Mouse (Mus musculus) gastrocnemius, adult 2 months (tissue): ENCODE results near the gene Shf. TPM values are rescaled to one million over a fixed set of nuclear protein-coding genes. Genes with fewer than 3 reads are reported as not detected.

Experiments
- DNase-seq: peaks from one replicate; pipeline ENCODE4 v3.0.0; 2022
- H3K27ac ChIP-seq: fragments of 200-600 bp; 2 replicates; pipeline ENCODE4 v1.8.1; 2022; ENCODE audit warnings: mild to moderate bottlenecking
- H3K4me3 ChIP-seq: fragments of 200-600 bp; 2 replicates; pipeline ENCODE4 v1.8.1; 2022; ENCODE audit warnings: mild to moderate bottlenecking, moderate library complexity
- CTCF ChIP-seq: fragments of 200-600 bp; IDR thresholded peaks from 2 replicates; pipeline ENCODE4 v1.8.1; 2022; ENCODE audit warnings: antibody characterized with exemption, mild to moderate bottlenecking, moderate library complexity
- intact Hi-C: fragments of 180-260 bp; cut with DNase I; formaldehyde crosslinking; loops from one replicate; pipeline ENCODE4 v1.15.1; 2025
- total RNA-seq, 2 experiments: library from RNA; stranded (reverse); gene quantifications; 2 replicates each; pipeline ENCODE4 v1.2.3; 2021

Gene Shf
- total RNA-seq, 2 experiments from 2014 or later: 2.1 to 2.9 TPM

DNA sequence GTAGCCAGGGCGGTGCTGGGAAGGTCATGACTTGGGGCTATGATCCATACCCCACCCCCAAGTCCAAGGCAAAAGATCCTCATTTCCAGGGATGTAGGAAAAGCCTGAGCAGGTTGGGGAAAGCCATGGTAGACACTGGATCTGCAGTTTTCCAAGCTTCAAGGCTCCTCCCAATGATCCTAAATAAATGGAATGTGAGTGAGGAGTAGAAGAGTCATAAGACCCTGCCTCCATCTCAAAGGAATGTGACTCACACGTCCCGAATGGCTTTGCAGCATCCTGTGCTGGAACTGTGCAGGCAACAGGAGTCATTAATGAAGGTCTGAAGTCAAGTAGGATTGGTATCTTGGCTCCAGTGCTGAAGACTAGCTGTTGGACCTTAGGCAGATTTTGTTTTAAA, 41.0 kb downstream of the Shf start:
- TF ChIP-seq CTCF: no peak
- DNase-seq: no peak
- no peak overlapping the region for H3K4me3 ChIP-seq
- intact Hi-C loops: no loop called here
- no peak overlapping the region for H3K27ac ChIP-seq

DNA sequence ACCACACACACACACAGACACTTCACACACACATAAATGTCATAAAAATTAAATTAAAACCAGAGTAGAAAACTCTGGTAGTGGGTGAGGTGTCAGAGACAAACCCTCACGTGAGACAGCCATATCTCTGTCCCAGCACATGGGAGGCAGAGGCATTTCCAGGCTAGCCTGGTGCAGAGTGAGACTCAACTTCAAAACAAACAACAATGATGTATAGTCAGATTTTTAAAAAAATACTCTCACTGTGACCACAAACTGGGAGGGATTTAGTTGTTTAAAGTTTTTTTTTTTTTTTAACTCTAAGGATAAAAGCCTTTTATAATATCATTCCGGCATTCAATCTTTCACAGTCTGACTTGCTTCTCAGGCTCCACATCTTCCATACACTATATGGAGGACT, 43.6 kb downstream of the Shf start:
- no peak for DNase-seq
- intact Hi-C loops: no loop called here
- Histone ChIP-seq H3K27ac (no peak overlapping the region), H3K4me3 (no peak overlapping the region)
- TF ChIP-seq CTCF: no peak

DNA sequence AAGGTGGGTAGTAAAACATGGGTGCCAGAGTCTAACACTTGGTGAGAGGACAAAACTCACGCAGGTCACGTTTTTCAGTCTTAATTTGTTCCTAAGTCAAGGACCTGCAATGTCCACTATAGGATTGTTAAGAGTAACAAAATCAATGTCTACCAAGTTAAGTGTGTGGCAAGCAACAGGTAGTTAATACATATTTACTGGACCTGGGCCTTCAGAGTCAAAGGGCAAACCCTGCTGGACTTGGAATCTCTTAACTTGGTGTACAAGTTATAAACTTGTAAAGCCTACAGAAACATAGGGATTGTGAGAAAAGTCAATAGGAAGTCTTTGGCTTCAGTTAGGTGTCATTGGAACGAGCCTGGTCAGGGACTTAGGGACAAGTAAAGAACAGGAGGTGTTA, 44.4 kb downstream of the Shf start:
- Histone ChIP-seq H3K27ac (no peak overlapping the region), H3K4me3 (no peak overlapping the region)
- DNase-seq: no peak
- intact Hi-C loops: no loop called here
- TF ChIP-seq CTCF: no peak

DNA sequence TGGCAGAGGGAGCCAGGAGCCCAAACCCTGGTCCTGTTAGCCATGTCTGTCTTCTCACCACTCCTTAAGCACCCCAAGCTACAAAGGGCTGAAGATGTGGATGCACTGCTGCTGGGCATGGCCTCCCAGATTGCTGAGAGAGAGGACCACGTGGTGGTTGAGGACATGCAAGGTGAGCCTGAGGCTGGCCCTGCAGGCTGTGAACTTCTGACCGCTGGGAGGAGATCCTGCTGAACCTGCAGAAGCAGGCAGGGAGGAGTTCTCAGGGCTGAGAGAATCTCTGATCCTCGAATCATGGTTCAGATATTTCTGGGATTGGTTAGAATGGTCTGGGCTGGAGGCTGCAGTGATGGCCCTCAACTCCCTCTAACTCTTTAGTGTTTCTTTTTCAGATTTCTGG, 45.0 kb downstream of the Shf start:
- intact Hi-C loops: no loop called here
- TF ChIP-seq CTCF: no peak
- Histone ChIP-seq H3K4me3 (no peak overlapping the region), H3K27ac (no peak overlapping the region)
- no peak for DNase-seq

DNA sequence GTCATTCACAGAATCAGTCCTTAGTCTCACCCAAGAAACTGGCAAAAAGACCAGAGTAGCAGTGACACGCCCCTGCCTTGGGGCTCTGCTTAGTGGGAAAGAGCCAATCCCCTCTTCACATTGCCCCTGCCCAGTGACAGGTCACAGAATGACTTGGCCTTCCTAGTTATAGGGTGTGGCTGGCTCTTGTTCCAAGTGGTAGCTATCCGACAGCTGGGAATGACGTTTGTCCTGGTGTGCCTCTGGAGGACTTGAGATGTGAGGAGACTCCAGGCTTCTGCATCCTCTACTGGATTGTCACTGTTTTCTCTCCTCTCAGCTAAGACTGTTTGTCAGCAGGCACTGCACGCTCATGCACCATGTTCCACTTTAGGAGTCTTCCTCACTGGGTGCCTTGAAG, 51.6 kb downstream of the Shf start:
- Histone ChIP-seq H3K27ac (no peak overlapping the region), H3K4me3 (no peak overlapping the region)
- no peak for TF ChIP-seq CTCF
- peak; percentile 36 for DNase-seq
- intact Hi-C loops: no loop called here

DNA sequence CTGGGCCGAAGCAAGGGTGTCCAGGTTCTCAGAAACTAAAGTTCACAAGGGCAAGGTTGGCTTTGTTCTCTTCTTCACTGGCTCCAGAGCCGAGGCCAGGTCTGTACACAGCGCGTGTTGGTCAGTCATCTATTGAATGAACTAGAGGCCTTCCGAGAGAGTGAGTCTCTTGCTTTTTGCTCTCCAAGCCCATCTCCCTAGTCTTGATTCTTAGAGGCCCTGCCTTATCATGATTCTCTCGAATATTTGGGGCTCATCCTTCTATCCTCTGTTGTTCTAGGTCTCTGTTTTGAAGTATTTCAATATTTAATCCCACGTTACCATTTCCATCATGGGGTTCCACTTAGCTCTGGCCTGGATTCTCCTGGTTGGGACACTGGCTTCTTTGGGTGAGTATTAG, 53.6 kb downstream of the Shf start, which contains the start of gene Duox1:
Duox1 (plus strand) TSS at position 301 of the 400 bp plus-strand sequence.
- Histone ChIP-seq H3K27ac (no peak within 1 kb of the TSS), H3K4me3 (no peak within 1 kb of the TSS)
- DNase-seq: no peak
- intact Hi-C loops: no loop called here
- TF ChIP-seq CTCF: no peak

DNA sequence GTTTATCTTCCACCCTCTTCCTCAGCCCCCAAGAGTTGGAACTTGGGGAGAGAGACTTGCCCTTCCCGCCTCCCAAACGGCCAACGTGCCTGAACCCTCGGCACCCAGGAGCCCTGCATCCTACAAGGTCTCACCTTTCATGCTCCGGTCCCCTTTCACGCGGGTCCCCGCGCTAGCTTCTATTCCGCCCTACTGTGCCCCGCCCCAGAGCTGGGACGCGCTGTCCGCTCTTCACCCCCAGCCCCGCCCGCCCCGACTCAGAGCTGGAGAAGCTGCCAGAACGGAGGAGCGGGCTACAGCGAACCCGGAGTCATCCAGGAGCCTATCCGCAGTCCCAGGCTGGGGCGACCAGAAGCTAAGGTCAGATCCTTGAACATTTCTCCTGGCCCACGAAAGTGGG, 55.4 kb downstream of the Shf start, which contains the start of gene Duoxa1:
Duoxa1 (minus strand) TSS at position 195 of the 400 bp plus-strand sequence.
- intact Hi-C loops: no loop called here
- no peak within 1 kb of the TSS; the same call in 1 of the 2 replicates for H3K27ac ChIP-seq
- peak within 1 kb of the TSS; percentile 66 for H3K4me3 ChIP-seq
- no peak for TF ChIP-seq CTCF
- DNase-seq: peak; percentile 42

DNA sequence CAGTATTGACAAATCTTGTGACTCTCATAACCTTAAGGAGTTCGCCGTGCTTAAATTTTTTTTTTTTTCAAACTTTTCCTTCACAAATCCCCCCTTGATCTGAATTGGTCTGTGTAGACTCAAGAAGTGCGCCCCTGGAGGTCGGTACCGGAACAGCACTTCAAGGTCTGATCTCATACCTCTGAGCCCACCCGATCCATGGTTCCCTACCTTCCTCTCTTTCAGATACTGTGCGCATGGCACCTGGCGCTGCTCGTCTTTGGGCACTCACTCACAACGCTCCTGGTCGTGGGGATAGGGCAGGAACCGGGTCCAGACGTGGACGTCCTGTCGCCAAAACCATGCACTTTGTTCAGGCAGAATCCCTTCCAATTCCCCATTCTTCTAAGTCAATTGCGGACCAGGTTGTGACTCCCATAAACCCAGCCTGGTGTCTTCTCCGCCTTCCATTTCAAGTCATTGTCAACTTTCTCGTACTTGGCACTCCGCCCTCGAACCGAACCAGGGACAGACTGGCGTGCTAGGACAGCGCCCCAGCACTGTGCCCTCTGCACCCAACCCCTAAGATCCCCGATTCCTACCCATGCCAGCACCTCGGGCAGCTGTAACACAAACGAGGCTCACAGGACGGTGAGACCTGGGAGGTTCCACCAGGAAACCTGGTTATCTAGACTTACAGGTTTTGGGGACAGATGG, 56.1 kb downstream of the Shf start:
- peak; percentile 70 for DNase-seq
- intact Hi-C loops: no loop called here
- peak; percentile 82 for TF ChIP-seq CTCF
- H3K27ac ChIP-seq: no peak overlapping the region; the same call in 1 of the 2 replicates
- peak overlapping the region; percentile 66 for H3K4me3 ChIP-seq

DNA sequence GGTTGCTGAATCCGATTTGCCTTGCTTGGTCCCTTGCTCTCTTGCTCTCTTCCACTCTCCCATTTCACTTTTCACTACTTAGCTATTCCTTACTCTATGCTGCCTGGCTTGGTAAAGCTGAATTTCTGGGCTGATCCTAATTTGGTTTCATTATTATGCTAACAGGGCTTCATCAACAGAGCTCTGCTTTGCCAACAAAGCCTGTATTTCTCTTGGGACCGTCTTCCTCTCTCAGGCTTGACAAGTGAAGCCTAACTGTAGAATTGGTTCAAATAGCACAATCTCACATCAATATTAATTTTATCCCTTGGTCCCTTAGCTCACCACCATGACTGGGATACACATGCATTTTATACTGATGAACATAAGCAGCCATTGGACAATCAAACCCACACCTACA, 57.4 kb downstream of the Shf start:
- no peak for DNase-seq
- intact Hi-C loops: no loop called here
- Histone ChIP-seq H3K4me3 (no peak overlapping the region), H3K27ac (no peak overlapping the region)
- TF ChIP-seq CTCF: no peak

DNA sequence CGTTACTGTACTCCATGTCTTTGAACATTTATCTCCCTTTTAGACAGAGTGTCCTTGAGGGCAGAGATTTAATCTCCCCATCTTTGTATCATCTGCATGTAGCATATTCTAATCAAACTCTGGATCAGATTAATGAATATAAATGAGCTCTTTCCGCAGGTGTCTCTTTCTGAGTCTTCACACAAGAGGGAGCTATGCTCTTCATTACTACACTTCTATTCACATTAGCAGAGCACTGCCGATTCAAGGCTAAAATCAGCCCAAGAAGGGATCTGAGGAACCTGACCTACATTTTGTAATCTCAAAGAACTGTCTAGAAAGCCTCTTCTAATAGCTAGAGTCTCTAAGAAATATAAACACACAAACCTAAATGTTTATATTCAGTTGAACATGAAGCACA, 59.3 kb downstream of the Shf start:
- intact Hi-C loops: no loop called here

DNA sequence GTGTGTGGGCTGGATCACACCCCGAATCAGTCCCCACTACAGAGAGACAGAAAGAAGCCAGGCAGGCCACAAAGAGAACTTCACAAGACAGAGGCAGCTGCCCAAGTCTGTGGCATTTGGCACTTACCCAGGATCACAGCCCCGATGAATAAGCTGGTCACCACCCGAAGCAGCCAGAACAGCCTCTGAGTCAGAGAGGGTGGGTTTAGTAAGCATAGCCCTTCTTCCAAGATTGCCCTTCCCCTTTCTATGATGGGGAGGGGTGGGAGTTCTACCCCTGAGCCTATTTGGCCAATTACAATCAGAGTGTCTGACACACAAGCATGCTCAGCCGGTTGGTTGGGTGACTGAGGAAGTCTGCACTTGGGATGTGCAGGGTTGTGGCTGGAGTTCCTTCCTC, 62.8 kb downstream of the Shf start:
- Histone ChIP-seq H3K27ac (no peak overlapping the region), H3K4me3 (no peak overlapping the region)
- no peak for DNase-seq
- intact Hi-C loops: no loop called here
- TF ChIP-seq CTCF: no peak

More for the DNA sequence above, 59.3 kb downstream of the Shf start:
- TF ChIP-seq CTCF: no peak
- Histone ChIP-seq H3K4me3 (no peak overlapping the region), H3K27ac (no peak overlapping the region)
- no peak for DNase-seq

DNA sequence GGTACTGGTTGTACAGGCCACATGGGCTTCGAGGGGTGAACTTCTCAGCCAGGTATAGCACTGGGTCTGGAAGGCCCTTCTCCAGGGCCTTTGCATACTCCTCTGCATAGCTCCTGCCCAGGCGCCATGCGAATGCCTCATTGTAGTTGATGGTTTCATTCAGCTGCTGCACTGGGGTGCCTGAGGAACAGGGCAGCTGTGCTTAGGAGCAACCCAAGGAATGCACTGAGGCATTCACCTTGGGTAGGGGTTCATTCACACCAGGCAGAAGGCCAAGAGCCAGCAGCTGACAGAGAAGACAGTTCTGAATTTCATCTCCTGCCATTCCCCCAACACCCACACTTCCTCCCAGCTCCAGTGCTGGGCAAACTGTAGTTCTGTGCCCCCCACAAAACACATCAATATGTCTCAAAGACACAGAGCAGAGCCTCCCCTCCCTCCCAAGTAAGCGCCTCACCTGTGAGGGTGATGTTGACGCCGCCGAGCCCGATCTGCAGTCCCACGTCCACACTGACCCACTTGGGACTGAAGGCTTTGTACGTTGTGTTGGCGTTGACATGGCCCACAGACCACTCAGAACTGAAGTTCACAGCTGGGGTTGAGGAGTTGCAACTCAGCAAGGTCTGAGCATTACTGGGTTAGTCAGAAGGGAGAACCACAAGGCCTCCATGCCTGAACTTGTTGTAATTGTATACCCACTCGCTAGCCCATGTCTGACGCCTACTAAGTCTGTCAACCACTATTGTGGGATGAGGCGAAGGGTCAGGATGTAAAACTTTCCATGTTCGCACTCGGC, 63.7 kb downstream of the Shf start:
- intact Hi-C loops: no loop called here
- DNase-seq: no peak
- Histone ChIP-seq H3K4me3 (no peak overlapping the region), H3K27ac (no peak overlapping the region)
- TF ChIP-seq CTCF: no peak

DNA sequence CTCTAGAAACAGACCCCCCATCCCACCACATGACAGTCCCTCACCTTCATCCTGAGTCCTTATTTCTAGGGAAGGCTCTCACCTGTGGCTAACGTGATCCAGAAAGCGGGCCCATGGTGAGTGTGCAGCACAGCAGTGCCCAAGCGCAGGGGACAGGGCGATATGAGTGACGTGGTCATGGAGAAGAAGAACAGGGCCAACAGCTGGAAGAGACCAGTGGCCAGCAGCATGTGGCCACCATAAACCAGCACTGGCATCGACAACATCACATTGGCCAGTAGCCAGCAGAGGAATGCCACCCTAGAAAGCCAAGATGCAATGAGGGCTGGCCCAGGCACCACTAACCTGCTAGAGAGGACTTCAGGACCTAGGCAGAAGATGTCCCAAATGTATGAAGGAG, 64.4 kb downstream of the Shf start:
- TF ChIP-seq CTCF: no peak
- no peak overlapping the region for H3K4me3 ChIP-seq
- DNase-seq: no peak
- no peak overlapping the region for H3K27ac ChIP-seq
- intact Hi-C loops: no loop called here
